Comparison of ENCODE assay signal across 27 mouse cellular contexts in the genomic region with DNA sequence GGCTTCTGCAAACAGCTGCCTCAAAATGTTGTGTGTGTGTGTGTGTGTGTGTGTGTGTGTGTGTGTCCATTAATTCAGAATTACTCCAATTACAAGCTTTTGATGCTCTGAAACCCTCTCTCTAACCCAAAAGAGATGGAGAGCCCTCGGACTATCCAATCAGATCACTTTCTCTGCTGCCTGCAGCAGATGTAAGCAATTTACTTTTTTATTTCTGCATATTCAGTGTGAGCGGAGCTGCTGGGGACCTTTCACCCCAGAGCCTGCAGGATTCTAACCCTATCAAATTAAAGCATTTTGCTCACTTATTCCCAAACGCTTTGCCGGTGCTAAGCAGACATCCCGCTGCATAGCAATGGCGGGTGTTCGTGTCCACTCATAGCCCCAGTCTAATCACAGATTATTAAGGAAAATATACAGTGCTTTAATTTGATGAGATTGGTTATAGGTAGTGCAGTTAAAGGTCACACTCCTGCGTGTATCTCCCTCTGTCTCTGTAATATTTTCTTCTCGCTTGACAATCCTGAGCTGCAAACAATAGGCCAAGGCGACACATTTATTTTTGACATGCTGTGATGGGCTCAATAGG.
A peak's percentile ranks its signal among the peaks of the same experiment; 100 is the strongest.
DNase-seq lines count a peak whose midpoint lies in the region; ATAC-seq and TF ChIP-seq lines count a peak whose summit lies in the region.
"Had no signal": no experiment of that assay in that cellular context is flagged by ENCODE, and none has a peak within 500 bp of the region (broad histone marks: within the 10 kb centered on the region; RNA-seq: fewer than 3 reads in every experiment).

No protein-coding gene starts in this region.

- no peak overlapping the region for H3K4me2 ChIP-seq in forebrain, embryonic 12.5 days
- H3K4me2 ChIP-seq in forebrain, postnatal 0 days (ENCODE audit: low read depth), result no peak overlapping the region
- H3K4me2 ChIP-seq in midbrain, embryonic 13.5 days (replicated peaks), result no peak overlapping the region
- H3K4me2 ChIP-seq in midbrain, embryonic 16.5 days (ENCODE audit: low read length), result no peak overlapping the region
- H3K4me2 ChIP-seq in embryonic facial prominence, embryonic 11.5 days (ENCODE audit: low read depth, low read length), result no peak overlapping the region
- H3K4me2 ChIP-seq: heart, embryonic 12.5 days; hindbrain, embryonic 14.5 days; liver, embryonic 12.5 days; neural tube, embryonic 15.5 days had no signal

- H3K9me3 ChIP-seq in forebrain, embryonic 12.5 days, result no peaks in the 10 kb centered on the region
- H3K9me3 ChIP-seq in forebrain, postnatal 0 days (ENCODE audit: low read length), result no peaks in the 10 kb centered on the region
- H3K9me3 ChIP-seq in midbrain, embryonic 13.5 days, result no peaks in the 10 kb centered on the region
- H3K9me3 ChIP-seq in midbrain, embryonic 16.5 days (replicated peaks; ENCODE audit: control insufficient read depth, low read length, poor library complexity, severe bottlenecking), result no peaks in the 10 kb centered on the region
- no peaks in the 10 kb centered on the region for H3K9me3 ChIP-seq in embryonic facial prominence, embryonic 11.5 days (replicated peaks; ENCODE audit: control insufficient read depth, low read length)
- H3K9me3 ChIP-seq: heart, embryonic 12.5 days; liver, embryonic 12.5 days; neural tube, embryonic 15.5 days had no signal

- no peaks in the 10 kb centered on the region for H3K36me3 ChIP-seq in forebrain, embryonic 12.5 days (replicated peaks)
- no peaks in the 10 kb centered on the region for H3K36me3 ChIP-seq in forebrain, postnatal 0 days (ENCODE audit: insufficient read depth)
- H3K36me3 ChIP-seq in midbrain, embryonic 13.5 days, result no peaks in the 10 kb centered on the region
- no peaks in the 10 kb centered on the region for H3K36me3 ChIP-seq in midbrain, embryonic 16.5 days (ENCODE audit: control insufficient read depth, insufficient read depth, low read length)
- H3K36me3 ChIP-seq in embryonic facial prominence, embryonic 11.5 days (replicated peaks; ENCODE audit: control insufficient read depth, insufficient read depth, low read depth, low read length), result no peaks in the 10 kb centered on the region
- H3K36me3 ChIP-seq: heart, embryonic 12.5 days; liver, embryonic 12.5 days; neural tube, embryonic 15.5 days had no signal

- no peak overlapping the region; the same call in 1 of the 2 replicates for H3K27ac ChIP-seq in forebrain, embryonic 12.5 days
- H3K27ac ChIP-seq in forebrain, postnatal 0 days (ENCODE audit: low read depth, low read length), result no peak overlapping the region
- H3K27ac ChIP-seq in midbrain, embryonic 13.5 days, result no peak overlapping the region
- no peak overlapping the region for H3K27ac ChIP-seq in midbrain, embryonic 16.5 days (ENCODE audit: low read length)
- H3K27ac ChIP-seq in embryonic facial prominence, embryonic 11.5 days (replicated peaks; ENCODE audit: low read depth, low read length), result no peak overlapping the region
- H3K27ac ChIP-seq: heart, adult 2 months; hindbrain, embryonic 14.5 days; layer of hippocampus, adult 2 months; liver, embryonic 12.5 days; neural tube, embryonic 15.5 days had no signal

- no peak for DNase-seq in forebrain, postnatal 0 days
- peak; percentile 66 for DNase-seq in embryonic facial prominence, embryonic 11.5 days (ENCODE audit: low spot score)
- DNase-seq in layer of hippocampus, adult 8-10 months (ENCODE audit: low spot score in 2 of 2), result no peak
- DNase-seq in T-cell, adult 2 months (ENCODE audit: low spot score), result no peak
- DNase-seq: adrenal gland, postnatal 14 days; cerebellum, adult 11-12 months; cerebellum, adult 9-11 months; heart, adult 2 months; heart, postnatal 4 days; kidney, adult 11 months; layer of hippocampus, postnatal 36 days; left cerebral cortex, postnatal 4 days; liver, postnatal 0 days; lung, postnatal 36 days; retina, postnatal 1 day; right cerebral cortex, postnatal 14 days; thymus, postnatal 25 days had no signal

- TF ChIP-seq CTCF in forebrain, postnatal 0 days (IDR thresholded peaks at IDR 0.05; ENCODE audit: low read depth), result no peak

- no peak overlapping the region for H3K4me3 ChIP-seq in forebrain, embryonic 12.5 days (replicated peaks)
- no peak overlapping the region for H3K4me3 ChIP-seq in forebrain, postnatal 0 days (ENCODE audit: low read depth, low read length)
- H3K4me3 ChIP-seq in midbrain, embryonic 13.5 days (replicated peaks), result no peak overlapping the region
- H3K4me3 ChIP-seq in midbrain, embryonic 16.5 days (ENCODE audit: low read depth, low read length), result no peak overlapping the region
- H3K4me3 ChIP-seq in embryonic facial prominence, embryonic 11.5 days (ENCODE audit: low read depth, low read length), result no peak overlapping the region
- H3K4me3 ChIP-seq: heart, adult 2 months; heart, embryonic 12.5 days; layer of hippocampus, adult 2 months; liver, embryonic 12.5 days; neural tube, embryonic 15.5 days had no signal

- peak; percentile 64 for ATAC-seq in forebrain, embryonic 12.5 days (ENCODE audit: low FRiP score)
- no peak for ATAC-seq in forebrain, postnatal 0 days
- 0 out of 2 replicates have a peak, but pooled peaks have one; percentile 50 for ATAC-seq in midbrain, embryonic 13.5 days
- ATAC-seq in midbrain, embryonic 16.5 days, result no peak
- ATAC-seq in embryonic facial prominence, embryonic 11.5 days (replicated peaks; ENCODE audit: insufficient number of reproducible peaks, low FRiP score, low TSS enrichment, low read depth), result no peak; the same call in 1 of the 2 replicates
- ATAC-seq: inflammation-experienced regulatory T-cells, adult 6 months; liver, embryonic 12.5 days; liver, postnatal 0 days; Patski had no signal

- H3K9ac ChIP-seq in forebrain, embryonic 12.5 days, result no peak overlapping the region
- H3K9ac ChIP-seq in forebrain, postnatal 0 days, result no peak overlapping the region
- no peak overlapping the region for H3K9ac ChIP-seq in midbrain, embryonic 13.5 days (replicated peaks)
- H3K9ac ChIP-seq in midbrain, embryonic 16.5 days (ENCODE audit: low read depth, low read length), result no peak overlapping the region
- no peak overlapping the region for H3K9ac ChIP-seq in embryonic facial prominence, embryonic 11.5 days (replicated peaks; ENCODE audit: low read length)
- H3K9ac ChIP-seq: heart, embryonic 12.5 days; hindbrain, embryonic 14.5 days; liver, embryonic 12.5 days; liver, postnatal 0 days; neural tube, embryonic 15.5 days had no signal

- peaks cover 48% of the 10 kb centered on the region for H3K4me1 ChIP-seq in forebrain, embryonic 12.5 days
- H3K4me1 ChIP-seq in forebrain, postnatal 0 days (ENCODE audit: insufficient read depth), result no peaks in the 10 kb centered on the region
- peaks cover 34% of the 10 kb centered on the region for H3K4me1 ChIP-seq in midbrain, embryonic 13.5 days (replicated peaks)
- H3K4me1 ChIP-seq in midbrain, embryonic 16.5 days (ENCODE audit: control insufficient read depth, insufficient read depth, low read length), result peaks cover under 1% of the 10 kb centered on the region
- H3K4me1 ChIP-seq in embryonic facial prominence, embryonic 11.5 days (ENCODE audit: control insufficient read depth, insufficient read depth, low read length), result no peaks in the 10 kb centered on the region; the same call in 1 of the 2 replicates
- H3K4me1 ChIP-seq: heart, embryonic 12.5 days; liver, embryonic 12.5 days; neural tube, embryonic 15.5 days had no signal

- WGBS in forebrain, embryonic 12.5 days, result 45% methylated on average over 10 of the region's 10 CpGs
- WGBS in forebrain, postnatal 0 days, result 61% methylated on average over 10 of the region's 10 CpGs
- WGBS in midbrain, embryonic 13.5 days, result 52% methylated on average over 10 of the region's 10 CpGs
- 50% methylated on average over 10 of the region's 10 CpGs for WGBS in midbrain, embryonic 16.5 days
- 35% methylated on average over 10 of the region's 10 CpGs for WGBS in embryonic facial prominence, embryonic 11.5 days

- H3K27me3 ChIP-seq in forebrain, embryonic 12.5 days, result no peaks in the 10 kb centered on the region
- no peaks in the 10 kb centered on the region for H3K27me3 ChIP-seq in forebrain, postnatal 0 days (ENCODE audit: insufficient read depth, low read length)
- no peaks in the 10 kb centered on the region for H3K27me3 ChIP-seq in midbrain, embryonic 13.5 days
- no peaks in the 10 kb centered on the region for H3K27me3 ChIP-seq in midbrain, embryonic 16.5 days (ENCODE audit: control insufficient read depth, insufficient read depth, low read depth, low read length)
- H3K27me3 ChIP-seq in embryonic facial prominence, embryonic 11.5 days (ENCODE audit: control insufficient read depth, insufficient read depth, low read length), result no peaks in the 10 kb centered on the region
- H3K27me3 ChIP-seq: heart, embryonic 12.5 days; liver, embryonic 12.5 days had no signal

Comparison
In these comparisons a context has a peak if more than half of its experiments do, and no peak if none do; other contexts are left out.
1. ATAC-seq: peak in forebrain, embryonic 12.5 days (single experiment) and midbrain, embryonic 13.5 days (single experiment); none in forebrain, postnatal 0 days (single experiment), midbrain, embryonic 16.5 days (single experiment) and embryonic facial prominence, embryonic 11.5 days (single experiment).